Mouse (Mus musculus): ENCODE data around the gene Atg7.
A peak's percentile ranks its signal among the peaks of the same experiment; 100 is the strongest.

Atg7 gene

DNA sequence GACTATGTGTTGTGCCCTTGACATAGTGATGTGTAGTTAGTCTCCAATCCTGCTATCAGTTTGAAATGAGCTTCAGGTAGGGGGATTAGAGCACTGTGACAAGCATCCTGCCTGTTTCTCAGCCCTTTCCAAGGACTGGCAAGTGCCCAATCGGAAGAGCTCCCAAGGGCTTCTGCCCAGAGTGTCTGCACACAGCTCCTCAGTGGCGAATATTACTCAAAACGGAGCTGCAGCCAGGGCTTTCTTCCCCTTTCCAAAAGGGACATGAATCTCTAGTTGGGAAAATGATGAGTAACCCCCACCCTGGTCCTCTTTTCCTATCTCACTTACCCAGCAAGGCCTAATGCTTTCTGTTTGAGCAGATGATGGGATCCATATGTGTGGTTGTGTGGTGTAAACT is 90.8 kb downstream of the Atg7 start:
- DNase-seq (ENCODE audit: low spot score in 2 of 2), result peak in 1 of 2 experiments; percentile 36

GRCm38 (mm10) chr6:114735054-114735453 is 92.2 kb downstream of the Atg7 start:
- DNase-seq (ENCODE audit: low spot score in 2 of 2), result no peak

GRCm38 (mm10) chr6:114736355-114736754 is 93.5 kb downstream of the Atg7 start:
- DNase-seq (ENCODE audit: low spot score in 2 of 2), result no peak

DNA sequence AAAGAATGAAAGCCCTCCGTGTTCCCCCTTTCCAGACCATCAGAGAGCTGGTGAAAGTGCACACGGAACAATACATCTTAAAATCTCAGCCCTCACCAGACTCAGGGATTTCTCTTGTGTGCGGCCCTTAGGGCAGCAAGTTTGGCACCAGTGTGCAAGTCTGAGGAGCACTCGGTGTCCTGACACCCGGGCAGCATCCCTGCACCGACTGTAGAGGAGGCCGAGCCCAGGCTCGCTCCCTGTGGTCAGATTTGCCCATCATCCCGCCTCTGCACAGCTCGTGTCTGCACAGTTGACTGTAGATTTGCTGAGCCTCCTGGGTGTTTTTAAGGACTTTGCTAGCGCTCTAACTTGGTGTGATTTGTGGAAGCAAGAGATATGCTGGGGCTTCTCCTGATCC is 94.3 kb downstream of the Atg7 start:
- no peak for DNase-seq (ENCODE audit: low spot score in 2 of 2)

DNA sequence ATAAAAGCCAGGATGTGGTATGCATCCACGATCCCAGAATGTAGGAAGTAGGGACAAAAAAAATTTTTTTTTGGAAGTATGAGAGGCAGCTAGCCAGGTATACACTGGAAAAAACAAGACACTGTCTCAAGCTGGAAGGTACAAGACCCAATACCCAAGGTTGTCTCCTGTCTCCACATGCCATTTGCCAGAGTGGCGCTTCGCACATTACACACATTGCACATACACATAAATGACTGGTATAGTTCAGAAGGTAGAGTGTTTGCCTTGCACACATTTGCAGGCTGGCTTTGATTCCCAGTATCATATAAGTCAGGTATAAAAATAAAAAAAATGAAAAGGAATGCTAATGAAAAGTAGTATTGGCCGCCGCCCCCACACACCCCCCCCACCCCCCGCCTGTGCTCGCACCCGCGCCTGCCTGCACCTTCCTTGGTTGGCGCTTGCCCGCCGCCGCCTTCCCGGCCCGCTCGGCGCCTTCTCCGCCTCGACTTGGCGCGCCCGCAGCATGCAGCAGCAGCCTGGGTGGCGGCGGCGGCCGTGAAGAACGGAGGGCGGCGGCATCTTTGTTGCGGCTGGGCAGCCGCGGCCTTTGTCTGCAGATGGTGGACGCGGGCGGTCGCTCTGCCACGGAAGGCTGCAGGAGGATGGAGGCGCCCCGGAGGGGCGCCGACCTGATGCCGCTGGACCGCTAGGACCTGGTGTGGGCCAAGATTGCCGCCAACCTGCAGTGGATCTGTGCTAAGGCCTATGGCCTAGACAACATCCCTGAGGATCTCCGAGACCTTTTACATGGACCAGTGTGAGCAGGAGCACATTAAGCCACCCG is 95.2 kb downstream of the Atg7 start:
- DNase-seq (ENCODE audit: low spot score in 2 of 2), result no peak

GRCm38 (mm10) chr6:114738760-114739112 is 95.8 kb downstream of the Atg7 start:
- no peak for DNase-seq (ENCODE audit: low spot score in 2 of 2)

DNA sequence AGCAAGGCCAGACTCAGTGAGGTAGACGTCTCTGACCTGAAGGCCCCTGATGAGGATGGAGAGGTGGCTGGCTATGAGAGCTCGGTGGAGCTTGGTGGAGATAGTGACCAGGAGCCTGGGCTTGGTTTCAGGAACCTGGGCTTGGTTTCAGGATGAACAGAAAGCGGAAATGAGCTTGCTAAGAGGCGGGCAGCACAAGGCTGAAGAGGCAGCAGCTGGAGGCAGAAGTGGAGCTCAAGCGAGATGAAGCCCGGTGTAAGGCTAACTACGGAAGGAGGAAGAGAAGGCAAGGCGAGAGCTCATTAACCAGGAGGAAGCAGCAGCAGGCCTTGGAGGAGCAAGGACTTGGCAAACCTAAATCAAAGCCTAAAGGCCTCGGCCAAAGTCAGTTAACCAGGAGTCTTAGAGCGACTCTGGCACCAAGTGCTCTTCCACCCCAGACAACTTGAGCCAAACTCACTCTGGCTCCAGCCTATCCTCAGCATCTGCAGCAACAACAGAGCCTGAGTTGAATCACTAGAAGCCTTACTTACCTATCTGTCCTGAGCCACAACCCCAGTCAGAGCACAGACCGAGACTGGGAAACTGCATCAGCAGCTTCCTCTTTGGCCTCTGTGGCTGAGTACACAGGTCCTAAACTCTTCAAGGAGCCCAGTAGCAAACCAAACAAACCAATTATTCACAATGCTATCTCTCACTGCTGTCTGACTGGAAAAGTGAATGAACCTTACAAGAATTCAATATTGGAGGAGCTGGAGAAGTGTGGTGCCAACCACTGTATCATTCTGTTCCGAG is 99.5 kb downstream of the Atg7 start:
- no peak for DNase-seq (ENCODE audit: low spot score in 2 of 2)

DNA sequence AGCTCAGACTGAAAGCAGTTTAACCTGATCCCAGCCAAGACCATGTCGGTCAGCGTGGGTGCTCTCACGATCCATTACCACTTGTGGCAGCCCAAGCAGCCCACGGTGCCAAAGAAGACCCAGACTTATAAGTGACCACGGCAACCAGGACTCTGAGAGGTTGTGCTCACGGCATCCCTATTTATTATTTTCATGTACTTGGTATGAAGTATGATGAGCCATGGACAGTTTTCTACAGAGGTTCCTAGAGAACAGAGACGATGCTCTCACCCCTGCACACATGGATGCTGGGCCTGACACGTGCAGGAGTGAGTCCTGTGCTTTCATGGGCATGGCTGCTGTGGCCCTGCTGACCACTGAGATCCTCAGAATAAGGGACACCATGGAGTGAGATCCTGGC is 100.2 kb downstream of the Atg7 start:
- DNase-seq (ENCODE audit: low spot score in 2 of 2), result no peak

DNA sequence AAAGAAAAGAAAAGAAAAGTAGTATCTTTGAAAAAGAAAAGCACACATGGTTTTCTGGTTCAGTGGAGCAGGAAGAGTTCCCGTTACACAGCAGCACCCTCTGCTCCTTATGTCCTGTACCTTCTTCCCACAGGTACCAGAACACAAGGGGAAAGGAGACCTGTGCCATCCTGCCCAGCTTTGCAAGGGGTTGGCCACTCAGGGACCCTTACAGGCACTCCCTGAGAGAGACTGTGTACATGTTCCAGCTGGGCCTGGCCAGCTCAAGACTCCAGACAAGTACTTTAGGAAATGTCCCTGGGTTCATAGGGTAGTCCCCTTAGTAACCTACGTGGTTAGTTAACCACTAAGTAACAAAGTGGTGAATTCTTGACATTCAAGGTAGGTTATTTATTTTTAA is 100.9 kb downstream of the Atg7 start:
- DNase-seq (ENCODE audit: low spot score in 2 of 2), result no peak

DNA sequence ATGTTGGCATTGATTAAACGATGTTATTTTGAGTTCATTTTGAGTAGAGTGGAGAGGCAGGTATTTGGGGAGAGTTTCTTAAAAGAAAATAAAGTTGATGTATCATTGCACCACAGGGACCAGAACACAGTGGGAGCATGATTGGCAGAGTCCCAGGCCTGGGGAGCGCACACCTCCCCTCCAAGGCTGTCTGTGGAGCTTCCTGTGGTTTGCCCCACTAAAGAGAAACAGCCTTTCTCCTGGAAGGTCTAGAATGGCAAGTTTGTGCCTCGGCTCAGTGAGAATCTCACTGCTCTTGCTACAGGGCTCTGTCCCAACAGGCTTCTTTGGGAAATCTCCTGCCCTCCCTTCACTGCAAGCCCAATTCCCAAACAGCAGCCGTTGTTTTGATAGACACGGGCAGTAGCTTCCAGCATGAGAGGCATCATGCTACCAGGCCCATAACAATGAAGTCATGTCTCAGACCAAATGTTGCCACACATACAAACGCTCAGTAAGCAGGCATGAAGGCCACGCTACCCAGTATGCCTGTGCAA is 103.6 kb downstream of the Atg7 start:
- DNase-seq (ENCODE audit: low spot score in 2 of 2), result no peak

GRCm38 (mm10) chr6:114748419-114748818 is 105.5 kb downstream of the Atg7 start:
- no peak for DNase-seq (ENCODE audit: low spot score in 2 of 2)

DNA sequence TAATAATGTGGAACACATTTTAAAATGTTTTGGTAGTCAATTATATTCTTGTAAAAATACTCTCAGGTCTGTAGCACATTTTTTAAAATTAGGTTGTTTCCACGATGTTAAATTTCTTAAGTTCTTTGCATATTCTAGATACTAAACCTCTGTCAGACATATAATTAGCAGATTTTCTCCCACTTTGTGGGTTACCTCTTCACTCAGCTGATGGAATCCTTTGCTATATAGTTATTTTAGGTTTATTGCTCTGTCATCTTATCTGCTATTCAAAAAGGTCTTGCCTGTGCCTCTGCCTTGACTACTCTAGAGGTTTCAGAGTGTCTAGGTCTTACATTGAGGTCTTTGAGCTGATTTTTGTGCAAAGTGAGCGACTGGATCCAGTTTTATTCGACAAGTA is 106.0 kb downstream of the Atg7 start:
- DNase-seq (ENCODE audit: low spot score in 2 of 2), result no peak

DNA sequence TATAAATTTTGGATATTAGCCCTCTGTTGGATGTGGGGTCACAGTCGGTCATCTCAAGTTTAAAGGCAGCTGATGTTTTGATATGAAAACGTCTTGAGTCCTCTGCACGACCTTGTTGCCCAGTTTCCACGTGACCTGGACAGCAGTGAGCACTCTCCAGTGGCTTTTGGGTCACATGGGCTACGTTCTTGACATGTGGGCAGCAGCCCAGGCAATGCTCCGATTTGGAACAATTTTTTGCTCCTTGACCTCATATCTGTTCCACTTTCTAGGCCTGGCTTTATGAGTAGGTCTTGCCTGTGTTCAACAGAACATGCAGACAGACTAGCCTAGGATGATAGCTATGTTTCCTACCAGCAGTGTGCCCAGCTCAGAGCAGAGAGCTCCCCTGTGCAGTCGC is 115.9 kb downstream of the Atg7 start:
- DNase-seq (ENCODE audit: low spot score in 2 of 2), result no peak

DNA sequence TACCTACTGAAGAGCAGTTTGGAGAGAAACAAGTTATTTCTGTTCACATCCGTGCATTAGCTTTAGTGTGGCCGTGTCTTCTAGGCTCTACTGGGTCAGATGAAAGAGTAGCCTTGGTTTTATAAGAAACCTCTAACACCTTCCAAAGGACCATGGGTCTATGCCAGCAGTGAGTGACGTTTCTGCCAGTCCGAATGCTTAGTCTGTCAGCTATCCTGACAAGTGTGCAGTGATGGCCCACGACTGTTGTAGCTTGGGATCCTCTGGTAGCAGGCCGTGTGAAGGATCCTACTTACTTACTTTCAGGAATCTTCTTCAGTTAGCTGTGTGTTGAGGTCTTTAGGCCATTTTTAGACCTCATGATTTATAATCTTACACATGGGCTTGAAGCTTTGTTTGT is 123.4 kb downstream of the Atg7 start:
- DNase-seq (ENCODE audit: low spot score in 2 of 2), result no peak

GRCm38 (mm10) chr6:114767710-114768109 is 124.8 kb downstream of the Atg7 start:
- DNase-seq (ENCODE audit: low spot score in 2 of 2), result no peak

DNA sequence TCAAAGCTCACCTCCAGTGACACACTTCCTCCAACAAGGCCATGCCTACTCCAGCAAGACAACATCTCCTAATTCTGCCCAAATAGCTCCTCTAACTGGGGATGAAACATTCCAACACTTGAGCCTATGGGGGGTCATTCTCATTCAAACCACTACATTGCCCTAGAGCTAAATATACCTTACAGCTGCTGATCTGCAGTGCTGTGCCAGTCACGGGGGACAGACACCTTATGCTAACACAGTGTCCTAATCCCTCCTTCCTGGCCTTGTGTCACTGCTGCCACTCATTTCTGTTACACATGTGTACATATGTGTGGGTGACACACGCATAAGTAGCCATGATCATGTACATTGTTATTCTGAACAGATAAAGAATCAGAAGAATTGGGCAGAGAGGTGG is 127.4 kb downstream of the Atg7 start:
- DNase-seq (ENCODE audit: low spot score in 2 of 2), result no peak

GRCm38 (mm10) chr6:114771502-114771901 is 128.6 kb downstream of the Atg7 start:
- no peak for DNase-seq (ENCODE audit: low spot score in 2 of 2)

DNA sequence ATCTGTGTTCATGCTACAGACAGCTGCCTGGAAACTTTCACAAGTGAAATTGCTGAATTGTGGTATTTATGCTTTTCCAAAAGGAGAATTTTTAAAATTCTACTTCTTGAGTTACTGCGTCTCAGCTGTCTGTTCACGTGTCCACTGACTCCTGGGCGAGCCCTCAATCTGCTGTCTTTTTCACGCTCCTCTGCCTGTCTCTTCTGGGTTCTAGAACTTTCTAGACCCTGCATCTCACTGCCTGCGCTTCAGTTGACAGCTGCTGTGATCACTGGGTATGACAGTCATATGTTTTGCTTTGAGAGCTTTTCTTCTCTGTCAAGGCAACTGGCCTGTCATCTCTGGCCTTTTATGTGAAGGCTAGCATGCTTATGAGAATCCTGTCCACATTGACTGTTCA is 132.3 kb downstream of the Atg7 start:
- no peak for DNase-seq (ENCODE audit: low spot score in 2 of 2)

- DNase-seq (ENCODE audit: low spot score in 2 of 2), result no peak
These were observed 135.0 kb downstream of the Atg7 start for GRCm38 (mm10) chr6:114777872-114778271.

- no peak for DNase-seq (ENCODE audit: low spot score in 2 of 2)
These were observed 135.8 kb downstream of the Atg7 start for GRCm38 (mm10) chr6:114778650-114779049.

GRCm38 (mm10) chr6:114780583-114780982 is 137.7 kb downstream of the Atg7 start:
- DNase-seq (ENCODE audit: low spot score in 2 of 2), result no peak

DNA sequence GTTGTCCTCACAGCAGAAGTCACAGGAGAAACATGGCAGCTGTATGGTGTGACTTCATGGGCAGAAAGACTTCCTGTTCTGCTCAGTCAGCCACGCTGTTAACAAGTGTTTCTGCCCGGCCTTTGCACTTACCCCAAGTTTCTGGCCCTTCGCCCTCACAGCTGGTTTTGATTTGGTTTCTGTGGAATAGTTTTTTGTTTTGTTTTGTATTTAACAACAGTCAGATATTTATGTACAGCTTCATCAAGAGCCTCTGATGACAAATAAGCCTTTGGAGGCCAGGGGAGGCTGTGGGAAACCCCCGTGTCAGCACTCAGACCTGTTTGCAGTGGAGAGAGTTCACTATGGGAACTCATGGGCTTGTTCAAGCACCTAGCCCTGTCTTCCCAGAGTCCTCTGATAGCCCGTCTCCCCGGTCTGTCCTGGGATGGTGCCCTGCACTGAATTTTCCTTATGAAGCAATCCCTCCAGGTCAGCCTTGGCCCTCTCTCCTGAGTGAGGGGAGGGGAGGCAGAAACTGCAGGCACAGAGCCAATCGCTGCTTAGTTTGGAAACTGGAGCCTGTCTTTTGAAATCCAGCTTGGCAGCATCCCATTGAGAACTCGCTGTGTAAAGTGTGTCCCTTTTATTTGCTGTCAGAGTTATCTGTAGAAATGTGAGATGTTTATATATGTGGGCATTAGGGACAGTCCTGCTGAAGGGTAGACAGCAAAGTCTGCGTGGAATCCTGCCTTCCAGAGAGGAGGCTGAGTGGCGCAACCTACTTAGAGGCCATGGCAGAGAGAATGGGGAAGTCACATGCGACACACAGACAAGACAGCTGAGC is 138.7 kb downstream of the Atg7 start:
- peak; percentile 67 to 86 for DNase-seq (ENCODE audit: low spot score in 2 of 2)

All from heart, adult 9 months (tissue).